Mouse (Mus musculus) liver, adult 2 months (tissue): ENCODE measurements around the gene Itpr2.

Source experiments
- CTCF ChIP-seq: fragments of 200-500 bp; IDR thresholded peaks from 2 replicates; pipeline ENCODE4 v1.5.1; 2011; ENCODE audit warnings: low read depth, low read length, control low read depth
- POLR2A ChIP-seq: fragments of 200-500 bp; IDR thresholded peaks from 2 replicates; pipeline ENCODE4 v1.6.1; 2011; ENCODE audit warnings: low read length, control low read depth; ENCODE audit not compliant: insufficient read depth; ENCODE audit errors: extremely low read depth

DNA sequence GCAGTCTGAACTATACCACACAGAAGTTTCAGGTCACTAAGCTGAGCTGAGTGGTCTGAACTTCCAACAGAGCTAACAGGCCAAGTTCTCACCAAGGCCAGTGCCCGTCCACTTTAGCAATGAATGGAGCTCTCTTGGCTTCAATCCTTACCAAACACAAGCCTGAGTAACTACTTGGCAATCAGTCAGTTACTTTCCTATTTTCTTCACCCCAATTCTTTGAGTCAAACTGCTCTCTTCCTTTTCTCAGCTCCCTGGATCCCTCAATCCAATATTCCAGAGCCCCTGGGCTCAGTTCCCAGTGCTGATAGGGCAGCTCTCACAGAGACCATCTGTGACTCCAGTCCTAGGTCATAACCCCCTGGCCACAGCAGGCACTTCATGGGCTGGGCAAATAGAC lies 305.3 kb downstream of the Itpr2 start:
- no peak for TF ChIP-seq CTCF
- no peak for TF ChIP-seq POLR2A
